Mouse (Mus musculus) cerebellum, adult 2 months (tissue): Measurements from ENCODE around the gene Nckap5.

Experiments used
- CTCF ChIP-seq: fragments of 200-500 bp; IDR thresholded peaks from 2 replicates; pipeline ENCODE4 v1.5.1; 2011; ENCODE audit warnings: low read depth, mild to moderate bottlenecking, control low read depth, low read length, moderate library complexity, borderline replicate concordance; ENCODE audit not compliant: insufficient read depth
- POLR2A ChIP-seq: fragments of 200-500 bp; IDR thresholded peaks from 2 replicates; pipeline ENCODE4 v1.6.1; 2011; ENCODE audit warnings: low read length, control low read depth, borderline replicate concordance; ENCODE audit not compliant: insufficient read depth

DNA sequence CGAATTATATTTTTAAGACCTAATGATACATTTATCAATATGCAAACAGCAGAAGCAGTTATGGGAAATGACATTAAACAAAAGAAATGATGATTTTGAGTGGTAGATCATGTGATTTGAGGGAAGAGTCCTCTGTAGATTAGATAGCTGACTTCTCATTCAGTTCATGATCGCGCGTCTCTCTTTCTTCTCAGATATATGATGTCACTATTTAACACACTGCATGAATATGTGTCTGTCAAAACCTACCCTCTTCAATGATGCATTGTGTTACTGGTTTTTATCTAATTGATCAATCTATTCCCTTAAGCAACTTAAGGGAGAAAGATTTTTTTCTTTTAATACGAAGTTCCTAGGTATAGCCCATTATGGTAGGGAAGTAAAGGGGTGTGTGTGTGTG is 787.7 kb downstream of the Nckap5 start:
- TF ChIP-seq POLR2A (no peak), CTCF (no peak)
